Mouse (Mus musculus) lung, adult 2 months (tissue): ENCODE measurements around the gene Hsd3b2.

Source experiments
- CTCF ChIP-seq: fragments of 200-500 bp; IDR thresholded peaks from 2 replicates; pipeline ENCODE4 v1.5.1; 2011; ENCODE audit warnings: mild to moderate bottlenecking, low read length, control low read depth; ENCODE audit not compliant: insufficient read depth
- POLR2A ChIP-seq: fragments of 200-500 bp; IDR thresholded peaks from 2 replicates; pipeline ENCODE4 v1.6.1; 2011; ENCODE audit warnings: low read depth, mild to moderate bottlenecking, control low read depth, low read length, borderline replicate concordance; ENCODE audit errors: extremely low read depth

- TF ChIP-seq CTCF, result no peak
- no peak for TF ChIP-seq POLR2A
Observed at GRCm38 (mm10) chr3:98726281-98726680, 1.9 kb upstream of the Hsd3b2 start.
